ENCODE assay signal across 23 mouse cellular contexts in the genomic region with DNA sequence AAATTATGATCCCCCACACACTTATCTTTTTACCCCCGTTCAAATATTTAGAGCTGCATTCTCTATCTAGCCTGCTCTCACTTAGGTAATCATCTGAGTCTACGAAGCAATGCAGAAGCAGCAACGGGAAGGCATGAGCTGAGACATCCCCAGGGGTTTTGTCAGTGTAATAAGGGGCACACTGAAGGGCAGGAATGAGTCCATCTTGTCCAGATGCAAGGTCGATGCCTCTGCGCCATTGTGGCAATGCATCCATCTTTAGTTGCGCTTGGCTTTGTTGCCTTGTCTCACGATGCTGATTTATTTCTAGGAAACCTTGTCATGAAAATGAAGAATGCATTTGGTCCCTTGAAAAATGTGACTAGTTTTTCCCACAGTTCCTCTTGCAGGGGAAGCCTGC.
DNase-seq lines count a peak whose midpoint lies in the region; ATAC-seq lines count a peak whose summit lies in the region.
"Had no signal": no experiment of that assay in that cellular context is flagged by ENCODE, and none has a peak within 500 bp of the region (broad histone marks: within the 10 kb centered on the region; RNA-seq: fewer than 3 reads in every experiment).

No protein-coding gene starts in this region.

- H3K4me1 ChIP-seq in neural tube, embryonic 11.5 days (ENCODE audit: control insufficient read depth, insufficient read depth, low read length), result no peaks in the 10 kb centered on the region
- H3K4me1 ChIP-seq: embryonic facial prominence, embryonic 10.5 days; forebrain, embryonic 12.5 days; limb, embryonic 12.5 days; liver, embryonic 13.5 days; midbrain, embryonic 12.5 days had no signal

- peak; percentile 16 for DNase-seq in embryo, embryonic 10 days (ENCODE audit: low spot score)
- DNase-seq in embryo, embryonic 9.5 days (ENCODE audit: extremely low spot score), result no peak
- DNase-seq in adrenal gland, adult 2 months, result peak; percentile 47
- peak; percentile 29 for DNase-seq in embryo, embryonic 10.5 days (ENCODE audit: low spot score)
- peak; percentile 35 for DNase-seq in neural tube, embryonic 11.5 days (ENCODE audit: low spot score)
- DNase-seq in urinary bladder, postnatal 14 days (ENCODE audit: low spot score), result no peak
- no peak for DNase-seq in heart, postnatal 36 days
- no peak for DNase-seq in cerebellum, postnatal 10 days
- DNase-seq: cerebellum, adult 9-11 months; gastrocnemius, postnatal 36 days; kidney, adult 18-20 months; kidney, postnatal 10 days; liver, embryonic 13.5 days; lung, embryonic 14.5 days; lung, postnatal 4 days; spleen, adult 18-20 months; thymus, postnatal 25 days had no signal

- H3K4me3 ChIP-seq in neural tube, embryonic 11.5 days (ENCODE audit: low read depth, low read length), result no peak overlapping the region
- H3K4me3 ChIP-seq: embryonic facial prominence, embryonic 10.5 days; forebrain, embryonic 12.5 days; limb, embryonic 12.5 days; liver, embryonic 13.5 days; midbrain, embryonic 12.5 days; myocyte had no signal

- H3K9ac ChIP-seq in neural tube, embryonic 11.5 days (ENCODE audit: low read length), result no peak overlapping the region
- H3K9ac ChIP-seq: forebrain, embryonic 12.5 days; limb, embryonic 12.5 days; liver, embryonic 13.5 days; lung, embryonic 14.5 days; midbrain, embryonic 12.5 days had no signal

- 49% methylated on average over 7 of the region's 7 CpGs for WGBS in neural tube, embryonic 11.5 days

- intact Hi-C loops in heart, postnatal 36 days (cut with DNase I), result no loop called here

- H3K4me2 ChIP-seq in neural tube, embryonic 11.5 days (ENCODE audit: low read depth), result no peak overlapping the region
- H3K4me2 ChIP-seq: forebrain, embryonic 12.5 days; limb, embryonic 12.5 days; liver, embryonic 13.5 days; lung, embryonic 14.5 days; midbrain, embryonic 12.5 days had no signal

- no peaks in the 10 kb centered on the region for H3K36me3 ChIP-seq in neural tube, embryonic 11.5 days (ENCODE audit: control insufficient read depth, insufficient read depth, low read length)
- H3K36me3 ChIP-seq: embryonic facial prominence, embryonic 10.5 days; forebrain, embryonic 12.5 days; limb, embryonic 12.5 days; liver, embryonic 13.5 days; midbrain, embryonic 12.5 days had no signal

- no peak overlapping the region for H3K27ac ChIP-seq in neural tube, embryonic 11.5 days (ENCODE audit: low read depth, low read length)
- H3K27ac ChIP-seq: embryonic facial prominence, embryonic 10.5 days; forebrain, embryonic 12.5 days; limb, embryonic 12.5 days; liver, embryonic 13.5 days; midbrain, embryonic 12.5 days had no signal

- peak; percentile 61 for ATAC-seq in neural tube, embryonic 11.5 days (ENCODE audit: insufficient read depth, low FRiP score, low TSS enrichment)
- ATAC-seq: activated CD4-positive, CD25-positive, alpha-beta regulatory T cell, adult 4 months had no signal

- H3K27me3 ChIP-seq in neural tube, embryonic 11.5 days (ENCODE audit: control insufficient read depth, insufficient read depth, low read length), result no peaks in the 10 kb centered on the region
- H3K27me3 ChIP-seq: forebrain, embryonic 12.5 days; limb, embryonic 12.5 days; liver, embryonic 13.5 days; midbrain, embryonic 12.5 days had no signal

- H3K9me3 ChIP-seq in neural tube, embryonic 11.5 days (ENCODE audit: control insufficient read depth, low read length), result no peaks in the 10 kb centered on the region
- H3K9me3 ChIP-seq: embryonic facial prominence, embryonic 10.5 days; forebrain, embryonic 12.5 days; limb, embryonic 12.5 days; liver, embryonic 13.5 days; midbrain, embryonic 12.5 days had no signal

Comparison
In these comparisons a context has a peak if more than half of its experiments do, and no peak if none do; other contexts are left out.
1. DNase-seq: peak in embryo, embryonic 10 days (single experiment), adrenal gland, adult 2 months (single experiment), embryo, embryonic 10.5 days (single experiment) and neural tube, embryonic 11.5 days (single experiment); none in embryo, embryonic 9.5 days (single experiment), urinary bladder, postnatal 14 days (single experiment), heart, postnatal 36 days (0 of 2) and cerebellum, postnatal 10 days (0 of 2).